Mouse (Mus musculus): ENCODE data around the gene Gpr18. TPM values are rescaled to one million over a fixed set of nuclear protein-coding genes. Genes with fewer than 3 reads are reported as not detected.
"Not testable (repeated sequence)": the region's sequence is repeated elsewhere in the genome, so short reads cannot be mapped to it uniquely, and the experiment has no call there.

Gene Gpr18
- total RNA-seq, 2 experiments from 2014 or later: not detected

DNA sequence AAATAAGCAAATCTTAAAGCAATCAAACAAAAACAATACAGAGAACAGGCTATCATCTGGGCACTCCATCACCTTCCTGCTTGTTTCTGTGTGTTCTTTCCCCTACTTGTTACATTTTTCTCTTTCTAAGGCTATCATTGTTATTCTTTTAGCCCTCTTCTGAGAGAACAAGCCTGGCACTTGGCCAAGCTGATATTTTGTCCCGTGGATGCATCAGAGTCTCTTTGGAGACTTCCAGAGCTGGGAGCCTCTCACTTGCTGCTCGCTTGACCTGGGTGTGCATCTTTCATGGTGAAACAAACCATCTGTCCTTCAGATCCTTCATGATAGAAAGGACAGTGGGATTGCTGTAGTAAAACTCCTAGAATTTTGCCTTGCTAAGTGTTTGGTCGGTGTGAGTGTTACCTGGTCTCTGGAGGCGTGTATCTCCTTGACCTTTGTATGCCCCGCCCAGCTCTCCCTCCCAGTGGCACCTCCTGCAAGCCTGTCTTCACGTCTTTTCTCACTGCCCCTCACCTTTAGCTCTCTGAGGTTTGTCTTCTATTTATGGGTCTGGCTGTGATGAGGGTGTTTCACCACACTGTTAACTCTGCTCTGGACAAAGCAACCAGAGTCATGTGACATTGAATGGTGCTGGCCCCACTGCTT lies 31.3 kb downstream of the Gpr18 start:
- no peak for DNase-seq

- DNase-seq: no peak
These were observed 34.4 kb downstream of the Gpr18 start for GRCm38 (mm10) chr14:121881211-121881610.

- DNase-seq: no peak
These were observed 36.2 kb downstream of the Gpr18 start for GRCm38 (mm10) chr14:121879266-121879840.

DNA sequence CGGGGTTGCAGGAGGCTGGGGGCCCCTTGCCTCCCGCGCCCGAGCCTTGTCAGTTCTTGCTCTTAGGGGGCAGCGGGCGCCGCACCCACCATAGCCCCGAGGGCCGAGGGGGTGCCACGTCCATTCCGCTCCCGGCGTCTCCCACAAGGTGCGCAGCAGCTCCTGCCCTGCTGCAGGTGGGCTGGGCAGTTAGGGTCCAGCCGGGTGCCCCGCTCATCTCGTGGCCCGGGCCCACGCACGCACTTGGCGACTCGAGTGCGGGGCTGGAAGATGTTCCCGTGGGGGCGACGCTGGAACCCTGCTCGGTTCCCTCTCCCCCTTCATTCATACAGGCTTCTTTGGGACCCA lies 36.7 kb downstream of the Gpr18 start:
- DNase-seq: no peak

GRCm38 (mm10) chr14:121878176-121878858 lies 37.3 kb downstream of the Gpr18 start, which contains the start of gene Ubac2:
Gene Ubac2, plus strand, starts transcription at chr14:121878620.
- peak; percentile 99 for DNase-seq

DNA sequence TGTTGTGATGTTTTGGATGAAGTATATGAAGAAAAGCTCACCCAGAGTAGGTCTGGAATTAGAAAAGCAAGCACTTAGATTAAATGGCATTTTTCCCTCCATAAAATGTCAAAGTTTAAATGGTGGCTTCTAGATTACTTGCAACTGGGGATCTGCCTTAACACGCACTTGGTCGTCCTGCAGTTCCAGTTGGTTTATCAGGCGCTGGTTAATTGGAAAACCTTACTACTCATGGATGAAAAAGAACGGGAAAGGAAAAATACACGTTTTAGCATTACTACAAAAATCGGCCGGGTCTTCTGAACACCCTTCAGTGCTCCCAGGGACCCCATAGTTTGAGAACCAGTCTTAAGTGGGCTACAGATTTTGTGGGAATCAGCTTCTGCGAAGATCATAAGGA lies 37.9 kb downstream of the Gpr18 start:
- no peak for DNase-seq

GRCm38 (mm10) chr14:121876860-121877259 lies 38.7 kb downstream of the Gpr18 start:
- no peak for DNase-seq

DNA sequence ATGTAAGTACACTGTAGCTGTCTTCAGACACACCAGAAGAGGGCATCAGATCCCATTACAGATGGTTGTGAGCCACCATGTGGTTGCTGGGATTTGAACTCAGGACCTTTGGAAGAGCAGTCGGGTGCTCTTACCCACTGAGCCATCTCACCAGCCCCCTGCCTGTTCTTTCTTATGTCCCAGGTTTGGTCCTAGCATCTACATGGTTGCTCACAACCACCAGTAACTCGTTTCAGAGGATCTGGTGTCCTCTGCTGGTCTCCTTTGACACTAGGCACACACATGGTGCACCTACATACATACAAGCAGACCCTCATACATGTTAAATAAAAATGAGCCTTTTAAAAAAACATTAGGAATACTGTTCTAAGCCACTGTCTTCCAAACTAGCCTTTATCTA lies 39.4 kb downstream of the Gpr18 start:
- not testable (repeated sequence) for DNase-seq

DNA sequence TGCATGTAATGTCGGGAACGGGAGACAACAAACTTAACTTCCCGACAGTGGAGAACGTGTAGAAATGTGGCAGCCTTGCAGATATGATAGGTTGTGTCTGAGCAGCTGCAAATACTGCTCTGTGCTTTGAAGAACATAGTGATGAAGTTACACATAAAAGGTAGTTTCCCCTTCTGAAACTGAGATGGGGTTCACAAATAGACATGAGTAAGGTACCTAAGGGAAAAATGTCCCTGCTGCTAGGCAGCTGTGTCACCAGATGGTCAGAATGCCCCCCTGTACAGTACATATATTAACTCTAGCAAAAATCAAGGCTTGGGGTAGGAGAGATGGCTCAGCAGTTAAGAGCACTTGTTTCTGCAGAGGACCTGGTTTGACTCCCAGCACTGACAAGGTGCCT lies 41.9 kb downstream of the Gpr18 start:
- no peak for DNase-seq

GRCm38 (mm10) chr14:121873172-121873571 lies 42.4 kb downstream of the Gpr18 start:
- no peak for DNase-seq

DNA sequence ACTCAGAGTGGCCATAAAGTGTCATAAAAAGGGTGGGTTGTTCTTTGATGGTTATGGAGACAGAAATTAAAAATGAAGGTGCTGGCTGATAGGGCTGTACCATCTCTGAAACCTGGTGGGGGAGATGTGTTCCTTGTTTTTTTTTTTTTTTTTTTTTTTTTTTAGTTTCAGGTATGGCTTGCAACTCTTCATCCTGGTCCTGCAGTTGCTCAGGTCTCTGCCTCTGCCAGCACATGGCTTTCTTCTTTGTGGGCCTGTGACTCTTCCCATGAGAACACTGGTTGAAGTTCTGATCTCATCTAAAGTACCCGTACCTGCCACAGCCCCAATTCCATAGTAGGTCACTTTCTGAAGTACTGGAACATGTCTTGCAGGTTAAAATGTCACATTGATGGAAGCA lies 42.8 kb downstream of the Gpr18 start:
- no peak for DNase-seq

- DNase-seq: no peak
These were observed 46.5 kb downstream of the Gpr18 start for GRCm38 (mm10) chr14:121869111-121869510.

- DNase-seq: no peak
These were observed 49.0 kb downstream of the Gpr18 start for GRCm38 (mm10) chr14:121866574-121866973.

DNA sequence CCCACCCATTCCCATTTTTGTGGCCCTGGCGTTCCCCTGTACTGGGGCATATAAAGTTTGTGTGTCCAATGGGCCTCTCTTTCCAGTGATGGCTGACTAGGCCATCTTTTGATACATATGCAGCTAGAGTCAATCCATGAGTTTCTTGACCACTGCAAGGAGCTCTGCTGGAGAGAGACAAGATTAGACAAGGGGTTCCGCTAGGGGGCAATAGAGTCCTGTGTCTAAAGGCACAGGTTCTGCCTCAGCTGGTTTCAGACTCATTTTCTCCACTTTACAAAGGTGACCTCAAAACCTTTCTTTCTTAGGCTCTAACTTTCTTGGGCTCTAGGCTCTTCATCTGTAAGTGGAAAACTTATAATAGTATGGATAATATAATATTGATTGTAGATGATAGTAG lies 50.4 kb downstream of the Gpr18 start:
- DNase-seq: peak; percentile 76

Other genes starting within 250 kb of the Gpr18 start
- 10 to 100 TPM; 28.3 to 35.0 TPM for gene Dock9, start 117.9 kb downstream of the Gpr18 start, total RNA-seq (2021)
- 10 to 100 TPM; 23.1 to 23.7 TPM for gene Ubac2, start 37.2 kb downstream of the Gpr18 start, total RNA-seq (2021)
- 1 to 10 TPM in 1 of 2 experiments, under 1 TPM in 1; 0.68 to 1.4 TPM for gene Gpr183, start 49.4 kb upstream of the Gpr18 start, total RNA-seq (2021)
- gene Timm8a2, start 118.9 kb upstream of the Gpr18 start, total RNA-seq (2021): not detected
- gene Tm9sf2, start 191.3 kb upstream of the Gpr18 start, total RNA-seq (2021): 10 to 100 TPM; 72.4 to 75.1 TPM

Data from gastrocnemius, postnatal 10 days (tissue).